Mouse (Mus musculus) urinary bladder, postnatal 36 days (tissue): ENCODE measurements around the gene Psmb7.

ENCODE experiments used
- DNase-seq, 2 experiments: peaks; one replicate each; pipeline ENCODE4 v3.0.0; 2022; ENCODE audit warnings: low spot score in 2 of 2, mixed read lengths in 1 of 2

Gene Psmb7

DNA sequence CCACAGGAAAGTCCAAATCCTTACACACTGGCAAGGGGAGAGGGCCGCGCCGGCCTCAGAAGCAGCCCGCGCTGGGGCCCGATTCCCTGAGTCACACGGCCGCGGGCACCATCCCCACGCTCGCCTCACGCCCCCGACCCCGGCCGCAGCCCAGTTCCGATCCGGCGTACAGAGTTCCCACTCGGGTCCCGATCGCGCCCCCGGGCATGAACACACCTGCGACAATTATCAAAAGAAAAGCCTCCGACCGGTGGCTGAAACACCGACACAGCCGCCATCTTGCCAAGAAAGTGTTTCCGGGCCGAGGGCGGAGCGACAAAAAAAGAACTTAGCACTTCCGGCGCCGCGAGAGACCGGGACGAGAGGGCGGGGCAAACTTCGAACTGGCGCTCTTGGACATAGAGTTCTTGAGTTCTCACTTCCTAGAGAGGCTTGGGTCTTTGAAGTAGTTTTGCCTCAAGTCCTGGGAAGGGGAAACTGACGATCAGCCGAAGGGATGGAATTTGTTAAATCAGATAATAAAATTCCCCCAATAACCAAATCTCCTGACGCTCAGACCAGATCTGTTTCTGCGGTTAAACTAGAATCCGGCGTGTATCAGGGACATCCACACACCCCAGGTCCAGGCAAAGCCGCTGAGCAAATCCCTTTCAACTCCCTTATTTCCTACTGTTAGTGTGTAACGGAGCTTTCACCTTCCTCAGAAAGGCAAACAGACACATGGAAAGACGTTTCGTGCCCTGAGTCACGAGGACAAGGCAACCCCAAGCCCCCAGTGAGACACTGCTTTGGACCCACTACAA, at the start of gene Psmb7:
Gene Psmb7, minus strand, starts transcription at position 463 of the 803 bp plus-strand sequence.
- DNase-seq, result peak; percentile 75 to 90

DNA sequence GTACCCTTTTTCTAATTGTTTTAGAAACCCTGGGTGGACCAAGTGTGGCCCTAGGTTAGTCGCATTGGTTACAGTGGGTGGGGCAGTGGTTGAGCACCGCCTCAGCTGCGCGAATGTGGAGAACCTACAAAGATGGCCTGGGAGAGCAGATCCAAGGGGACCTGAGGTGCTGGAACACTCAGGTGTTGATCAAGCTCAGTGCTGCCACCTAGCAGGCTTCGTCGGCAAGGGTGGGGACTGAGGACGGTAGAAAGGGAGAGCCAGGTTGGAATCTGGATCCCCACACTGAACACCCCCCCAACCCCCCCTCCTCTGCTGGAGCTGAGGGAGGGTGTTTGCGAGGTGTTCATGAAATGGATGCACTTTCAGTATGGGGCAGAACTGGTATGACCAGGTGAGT, 47.7 kb upstream of the Psmb7 start:
- peak in 1 of 2 experiments; percentile 12 for DNase-seq

DNA sequence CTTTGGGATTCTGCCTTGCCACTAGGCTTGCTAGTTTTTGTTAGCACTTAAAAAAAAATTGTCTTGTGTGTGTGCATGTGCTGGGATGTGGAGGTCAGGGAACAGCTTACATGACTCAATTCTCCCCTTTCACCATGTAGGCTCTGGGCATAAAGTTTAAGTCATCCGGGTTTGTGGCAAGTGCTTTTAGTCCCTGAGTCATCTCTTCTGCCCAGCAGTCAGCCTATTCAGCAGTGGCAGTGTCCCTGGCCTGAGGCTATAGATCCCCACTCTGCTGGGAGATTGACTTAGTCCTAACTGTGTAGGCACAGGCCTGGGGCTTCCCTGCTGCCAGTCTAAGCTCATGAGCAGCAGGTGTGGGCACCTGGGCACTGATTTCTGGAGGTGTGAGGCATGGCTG, 46.0 kb upstream of the Psmb7 start:
- no peak for DNase-seq

DNA sequence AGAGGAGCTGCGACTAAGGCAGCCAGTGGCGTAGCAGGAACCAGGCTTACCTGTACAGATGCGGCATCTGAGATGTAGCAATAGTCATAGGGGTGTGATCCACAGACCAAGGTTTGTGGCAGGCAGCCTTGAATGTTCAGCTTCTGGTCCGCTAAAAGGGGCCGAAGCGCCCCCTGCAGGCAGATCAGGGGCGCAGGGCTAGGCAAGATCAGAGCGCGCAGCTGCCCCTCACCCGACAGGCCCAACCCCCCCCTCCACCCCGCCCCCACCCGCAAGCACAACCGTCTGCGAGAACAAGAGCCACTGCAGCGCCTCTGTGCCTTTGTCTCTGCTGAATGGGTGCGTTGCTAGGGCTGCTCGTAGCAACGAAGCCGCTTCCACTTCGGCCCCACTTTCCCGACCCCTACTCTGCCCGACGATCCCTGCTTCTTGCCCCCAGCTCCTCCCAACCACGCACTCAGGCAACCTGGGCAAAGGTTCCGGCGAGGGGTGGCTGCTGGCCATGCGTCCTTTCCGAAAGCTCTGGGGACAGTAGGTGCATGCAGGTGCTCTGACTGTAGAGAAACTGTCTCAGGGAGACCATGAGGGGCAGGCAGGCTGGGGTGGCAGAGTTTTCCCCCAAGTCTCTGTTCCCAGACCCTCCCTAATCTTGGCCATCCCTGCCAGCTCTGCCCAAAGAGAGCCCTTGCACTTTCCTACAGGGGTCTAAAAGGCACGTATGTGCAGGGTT, 45.1 kb upstream of the Psmb7 start:
- DNase-seq, result no peak

DNA sequence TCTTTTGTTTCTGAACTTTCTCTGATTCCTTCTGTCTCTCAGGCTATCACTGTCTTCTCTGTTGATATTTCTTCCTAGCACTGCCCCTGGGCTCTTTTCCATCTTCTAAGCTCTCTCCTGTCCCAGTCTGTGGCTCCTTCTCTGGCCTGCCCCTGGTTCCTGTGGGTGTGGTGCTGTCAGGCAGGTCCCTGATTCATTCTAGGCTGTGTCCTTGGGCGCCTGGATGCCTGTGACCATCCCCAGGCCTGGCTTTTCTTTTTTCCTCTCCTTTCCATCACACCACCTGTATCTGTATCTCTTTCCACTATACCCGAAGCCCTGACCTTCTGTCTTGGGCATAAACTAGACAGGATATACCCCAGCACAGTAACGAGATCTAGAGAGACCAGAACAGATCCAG, 41.9 kb upstream of the Psmb7 start:
- DNase-seq, result no peak

DNA sequence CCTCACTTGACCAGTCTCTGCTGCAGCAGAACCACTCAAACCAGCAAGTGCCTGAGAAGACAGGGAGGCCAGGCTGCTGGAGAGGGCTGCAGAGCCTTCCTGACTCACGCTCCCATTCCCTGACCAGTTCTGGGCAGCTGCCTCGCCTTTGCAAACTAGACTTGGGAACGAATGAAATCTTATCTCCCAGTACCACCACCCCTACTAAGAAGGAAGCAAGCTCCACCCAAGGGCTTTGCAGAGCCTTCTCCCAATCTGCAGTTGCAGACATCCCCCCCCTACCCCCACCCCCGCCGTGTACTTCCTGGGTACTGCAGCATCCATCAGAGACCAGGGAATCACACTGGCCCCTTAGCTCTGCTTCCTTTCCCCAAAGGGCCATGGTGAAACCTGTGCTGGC, 39.2 kb upstream of the Psmb7 start:
- no peak for DNase-seq

DNA sequence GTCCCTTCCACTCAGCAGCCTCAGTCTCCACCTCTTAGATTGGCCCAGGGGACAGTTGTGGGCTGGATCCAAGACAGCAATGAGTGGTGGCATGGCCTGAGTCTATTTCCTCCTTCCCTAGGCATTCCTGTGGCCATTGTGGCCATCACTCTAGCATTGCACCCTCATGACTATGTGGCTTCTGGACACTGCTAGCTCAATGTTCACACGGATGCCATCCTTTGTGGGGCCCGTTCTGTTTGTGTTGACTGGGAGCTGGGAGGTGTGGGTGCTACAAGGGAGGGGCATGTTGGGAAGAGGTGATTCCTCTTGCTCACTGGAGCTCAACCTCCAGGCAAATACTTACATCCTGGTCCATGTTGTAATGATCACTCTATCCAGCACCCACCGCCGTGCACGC, 38.3 kb upstream of the Psmb7 start:
- DNase-seq, result no peak

DNA sequence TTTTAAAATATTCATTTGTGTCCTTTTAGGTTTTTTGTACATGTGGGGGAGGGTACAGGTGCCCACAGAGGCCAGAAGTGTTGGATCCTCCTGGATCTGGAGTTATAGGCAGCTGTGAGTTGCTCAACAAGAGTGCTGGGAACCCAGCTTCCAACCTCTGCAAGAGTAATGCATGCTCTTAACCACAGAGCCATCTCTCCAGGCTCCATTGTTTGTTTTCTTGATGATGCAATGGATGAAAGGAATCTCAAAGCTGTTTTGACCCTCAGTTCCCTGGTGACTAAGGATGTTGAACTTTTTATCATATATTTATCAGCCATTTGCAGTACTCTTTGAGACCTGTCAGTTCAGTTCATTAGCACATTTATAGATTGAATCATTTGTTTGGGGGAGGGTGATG, 35.1 kb upstream of the Psmb7 start:
- no peak for DNase-seq

DNA sequence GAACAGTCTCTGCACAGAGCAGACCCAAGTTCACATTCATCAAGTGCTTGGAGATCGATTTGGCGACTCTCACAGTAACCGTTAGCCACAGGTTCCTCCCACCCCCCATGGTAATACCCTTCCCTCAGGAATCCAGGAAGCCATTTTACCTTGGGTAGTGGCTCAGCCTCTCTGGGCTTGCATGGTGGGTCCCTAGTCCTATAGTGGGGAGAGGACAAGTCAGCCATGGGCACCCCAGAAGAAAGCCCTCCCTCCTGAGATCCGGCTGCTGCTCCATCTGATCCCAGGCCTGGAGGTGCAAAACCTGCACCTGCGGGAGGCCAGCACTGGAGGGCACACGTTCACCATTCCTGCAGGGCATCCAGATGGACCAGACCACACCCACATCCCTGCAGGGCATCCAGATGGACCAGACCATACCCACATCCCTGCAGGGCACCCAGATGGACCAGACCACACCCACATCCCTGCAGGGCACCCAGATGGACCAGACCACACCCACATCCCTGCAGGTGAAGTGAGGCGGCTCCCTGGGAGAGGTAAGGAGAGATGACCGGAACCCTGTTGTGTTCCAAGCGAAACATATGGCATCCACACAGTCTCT, 31.6 kb upstream of the Psmb7 start:
- DNase-seq, result no peak

DNA sequence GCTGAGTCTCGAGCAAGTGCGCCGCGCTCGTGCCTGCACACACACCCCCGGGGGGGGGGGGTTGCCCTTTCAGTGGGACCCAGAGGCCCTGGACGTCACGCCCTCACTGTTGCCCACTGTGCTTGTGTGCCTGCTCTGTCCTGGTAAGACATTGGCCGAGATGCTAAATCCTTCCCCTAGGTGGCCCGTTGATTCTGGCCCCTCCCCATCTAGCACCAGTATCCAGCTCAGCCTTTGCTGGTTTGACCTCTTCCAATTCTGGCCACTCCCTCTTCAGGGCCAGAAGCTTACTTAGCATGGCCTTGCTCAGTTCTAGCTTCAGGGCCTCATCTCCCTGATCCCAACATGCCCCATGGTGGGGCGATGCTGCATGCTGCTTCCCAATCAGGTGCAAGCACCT, 28.6 kb upstream of the Psmb7 start:
- no peak for DNase-seq

DNA sequence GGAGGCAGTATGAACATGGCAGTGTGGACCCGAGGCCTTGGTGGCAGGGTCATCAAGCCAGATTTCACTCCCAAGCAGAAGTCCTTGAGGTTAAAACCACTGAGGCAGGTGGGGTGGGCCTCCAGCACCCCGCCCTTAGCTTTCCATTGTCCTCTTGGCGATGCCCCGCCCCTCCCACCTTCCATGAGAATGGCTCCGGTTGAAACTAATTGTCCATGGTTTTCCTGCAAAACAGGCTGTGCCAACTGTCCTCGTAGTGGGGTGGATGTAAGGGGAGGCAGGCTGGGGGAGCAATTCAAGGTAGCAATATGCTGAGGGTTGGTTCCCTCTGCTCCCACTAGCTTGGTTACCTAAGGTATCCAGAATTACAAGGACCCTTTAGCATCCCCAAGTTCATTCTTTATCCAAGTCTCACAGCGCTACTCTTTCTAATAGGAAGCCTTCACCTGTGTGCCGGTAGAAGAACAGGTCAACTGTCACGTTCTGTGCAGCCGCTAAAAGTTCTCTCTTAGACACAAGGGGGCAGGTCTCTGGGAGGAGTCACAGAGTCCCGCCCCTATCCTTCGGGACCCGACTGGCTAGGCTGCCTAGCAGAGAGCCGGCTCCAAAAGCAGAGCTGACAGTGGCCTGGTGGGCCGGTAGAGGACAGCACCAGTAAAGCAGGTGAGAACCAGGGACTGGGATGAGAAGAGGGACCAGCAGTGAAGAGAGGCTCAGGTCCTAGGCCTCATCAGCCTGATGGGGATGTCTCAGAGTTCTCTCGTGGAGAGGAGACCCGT, 25.1 kb upstream of the Psmb7 start:
- DNase-seq, result no peak

DNA sequence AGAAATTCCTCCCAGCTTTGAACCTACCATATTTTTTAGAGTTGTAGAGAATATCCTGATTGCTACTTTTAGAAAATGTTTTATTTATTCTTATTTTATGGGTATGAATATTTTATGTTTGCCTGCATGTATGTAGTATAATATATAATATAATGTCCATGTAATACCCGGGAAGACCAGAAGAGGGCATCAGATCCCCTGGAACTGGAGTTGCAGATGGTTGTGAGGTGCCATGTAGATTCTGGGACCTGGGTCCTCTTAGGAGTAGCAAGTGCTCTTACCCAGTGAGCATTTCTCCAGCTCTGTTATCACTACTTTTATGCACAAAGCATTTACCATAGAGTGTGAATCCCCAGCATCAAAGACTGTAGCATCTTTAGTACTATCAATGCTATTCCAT, 17.5 kb upstream of the Psmb7 start:
- no peak for DNase-seq

DNA sequence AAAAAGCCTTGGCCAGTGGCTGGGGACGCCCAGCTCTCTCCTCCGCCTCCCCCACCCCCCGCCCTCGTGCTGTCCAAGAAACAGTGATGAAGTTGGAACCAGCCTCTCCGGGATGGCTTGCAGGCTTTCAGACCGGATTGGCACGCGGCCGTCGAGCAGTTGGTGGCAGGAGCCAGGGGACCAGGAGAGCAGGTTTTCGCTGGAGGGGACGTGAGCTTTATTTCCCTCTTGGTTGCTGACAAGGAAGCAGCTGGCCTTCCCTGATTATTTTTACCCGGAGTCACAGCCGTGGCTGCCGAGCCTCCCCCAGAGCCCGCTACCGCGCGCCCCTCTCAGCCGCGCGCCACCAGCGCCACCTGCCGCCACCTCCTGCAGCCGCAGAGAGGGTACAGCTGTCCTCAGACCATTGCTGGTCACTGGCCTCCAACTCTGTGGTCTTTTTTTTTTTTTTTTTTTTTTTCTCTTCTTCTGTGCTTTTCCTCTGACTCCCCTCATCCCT, 14.5 kb upstream of the Psmb7 start:
- peak; percentile 58 to 68 for DNase-seq

DNA sequence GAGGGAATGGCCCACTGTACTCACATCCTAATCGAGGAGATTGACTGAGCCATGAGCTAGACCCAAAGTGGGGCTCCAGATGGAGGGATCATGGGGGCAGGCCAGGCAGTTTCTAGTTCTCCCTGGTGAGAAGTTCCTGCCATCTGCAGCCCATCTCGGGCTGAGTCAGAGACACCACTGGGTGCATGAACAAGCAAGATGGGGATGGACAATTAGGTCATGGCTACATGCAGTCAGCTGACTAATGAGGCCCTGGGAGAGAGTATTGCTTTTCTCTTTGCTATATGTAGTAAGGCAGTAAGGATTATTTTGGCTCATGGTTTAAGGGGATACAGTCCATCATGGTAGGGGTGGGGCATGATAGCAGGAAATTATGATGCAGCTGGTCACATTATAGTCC, 9.8 kb upstream of the Psmb7 start:
- DNase-seq, result no peak

DNA sequence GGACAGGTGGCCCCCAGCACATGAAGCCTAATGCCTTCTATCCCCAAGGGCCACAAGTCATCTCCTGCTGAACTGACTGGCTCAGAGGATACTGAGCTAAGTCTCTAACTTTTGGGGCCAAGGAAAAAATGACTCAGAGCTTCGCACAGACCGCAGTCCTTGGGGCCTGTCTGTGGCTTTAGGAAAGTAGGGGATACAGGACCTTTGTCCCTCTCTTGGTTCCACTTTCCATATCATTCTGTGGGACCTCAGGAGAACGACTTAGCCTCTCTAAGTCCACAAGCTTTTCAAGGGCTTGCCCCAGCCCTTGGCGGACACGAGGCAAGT, 9.4 kb upstream of the Psmb7 start:
- DNase-seq, result no peak

DNA sequence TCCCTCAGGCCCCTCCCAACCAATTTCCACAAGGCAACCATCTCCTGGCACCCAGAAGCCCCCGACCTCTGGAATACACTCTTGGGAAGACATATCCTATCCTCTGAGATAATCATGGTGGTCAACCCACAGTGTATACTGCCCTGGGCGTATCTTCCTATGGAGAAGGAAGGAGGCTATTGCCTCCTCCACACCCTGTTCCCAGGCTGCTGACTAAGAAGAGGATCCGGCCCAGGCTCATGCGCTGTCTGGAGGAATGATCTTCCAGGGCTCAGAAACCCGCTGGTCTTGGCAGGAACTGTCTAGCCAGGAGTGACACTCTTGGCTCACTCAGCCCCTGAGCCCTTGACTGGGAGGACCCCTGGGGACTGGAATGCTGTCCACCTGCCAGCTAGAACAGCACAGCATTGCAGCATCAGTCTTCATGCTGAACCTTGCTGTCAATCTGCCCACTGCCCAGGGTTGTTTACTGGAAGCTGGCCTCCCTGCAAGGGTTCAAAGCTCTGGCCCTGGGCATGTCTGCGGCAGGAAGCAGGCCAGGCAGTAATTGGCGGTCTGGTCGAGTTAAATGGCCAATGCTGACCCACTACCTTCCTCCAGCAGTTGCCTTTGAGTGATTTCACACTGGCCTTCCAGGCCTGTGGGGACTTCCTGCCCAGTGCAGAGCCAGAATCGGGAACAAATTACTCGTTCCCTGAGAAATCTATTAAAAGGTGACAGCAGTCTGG, 8.8 kb upstream of the Psmb7 start:
- peak in 1 of 2 experiments; percentile 61 for DNase-seq

DNA sequence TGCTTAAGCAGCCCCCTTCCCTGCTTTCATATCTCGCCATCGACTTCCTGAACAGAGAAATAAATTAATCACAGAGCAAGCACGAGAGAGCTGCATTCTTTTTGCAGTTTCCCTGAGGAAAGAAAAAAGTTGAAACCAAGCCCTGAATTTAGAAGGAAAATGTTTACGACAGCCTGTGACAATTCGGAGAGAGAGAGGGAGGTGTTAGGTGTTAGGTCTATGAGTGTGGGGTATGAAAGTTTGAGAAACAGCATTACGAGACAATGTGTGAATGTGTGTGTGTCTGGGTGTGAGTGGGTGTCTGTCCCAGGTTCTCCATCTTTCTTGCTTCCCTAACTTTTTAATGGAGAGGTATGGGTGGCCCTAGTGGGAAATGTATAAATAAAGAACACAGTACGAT, 8.2 kb upstream of the Psmb7 start:
- no peak for DNase-seq

DNA sequence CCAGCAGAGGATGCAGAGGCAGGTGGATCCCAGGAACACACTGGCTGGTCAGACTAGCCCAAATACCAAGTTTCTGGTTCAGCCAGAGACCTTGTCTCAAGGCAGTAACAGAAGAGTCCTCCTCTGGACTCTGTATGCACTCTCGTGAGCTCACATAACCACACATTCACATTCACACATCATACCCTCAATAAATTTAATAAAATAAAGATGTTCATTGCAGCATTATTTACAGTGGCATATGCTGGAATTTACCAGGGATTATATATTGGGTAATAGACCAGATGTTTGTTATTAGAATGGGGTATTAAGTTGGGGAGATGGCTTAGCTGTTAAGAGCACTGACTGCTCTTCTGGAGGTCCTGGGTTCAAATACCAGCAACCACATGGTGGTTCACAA, 6.5 kb upstream of the Psmb7 start:
- DNase-seq, result no peak

DNA sequence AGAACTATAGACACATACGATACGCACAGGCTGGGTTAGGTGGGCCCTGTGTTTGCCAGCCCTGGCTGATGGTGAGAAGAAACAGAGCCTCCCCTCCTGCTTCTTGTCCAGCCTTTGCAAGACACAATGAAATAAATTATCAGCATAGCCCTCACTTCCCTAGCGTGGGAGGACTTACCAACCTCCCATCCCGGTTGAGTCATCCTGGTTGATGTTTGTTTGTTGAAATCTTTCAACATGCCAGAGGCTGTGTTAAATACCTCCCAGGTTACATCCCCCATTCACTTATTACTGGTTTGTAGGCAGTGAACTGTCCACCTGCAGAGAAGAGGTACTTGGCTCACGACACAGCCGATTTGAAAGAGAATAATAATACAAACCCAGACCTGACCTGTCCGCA, 3.8 kb upstream of the Psmb7 start:
- DNase-seq, result no peak

DNA sequence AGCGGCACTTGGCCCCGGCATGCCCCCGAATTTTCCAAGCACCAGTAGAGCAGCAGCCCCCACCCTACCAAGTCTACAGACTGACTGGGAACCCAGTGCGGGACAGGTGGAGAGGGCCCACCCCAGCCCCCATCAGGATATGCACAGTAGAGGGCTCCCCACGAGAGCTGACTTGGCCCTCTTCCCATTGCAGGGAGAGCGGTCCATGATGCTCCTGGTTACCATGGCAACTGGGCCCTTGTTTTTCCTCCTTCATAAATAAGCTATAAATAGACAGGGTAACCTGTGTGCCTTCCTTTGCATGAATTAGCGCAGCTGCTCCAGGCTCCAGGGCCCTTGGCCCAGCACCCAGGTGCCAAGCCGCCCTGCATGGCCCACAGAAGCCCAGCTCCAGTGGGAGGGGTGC, 3.3 kb upstream of the Psmb7 start:
- no peak for DNase-seq

DNA sequence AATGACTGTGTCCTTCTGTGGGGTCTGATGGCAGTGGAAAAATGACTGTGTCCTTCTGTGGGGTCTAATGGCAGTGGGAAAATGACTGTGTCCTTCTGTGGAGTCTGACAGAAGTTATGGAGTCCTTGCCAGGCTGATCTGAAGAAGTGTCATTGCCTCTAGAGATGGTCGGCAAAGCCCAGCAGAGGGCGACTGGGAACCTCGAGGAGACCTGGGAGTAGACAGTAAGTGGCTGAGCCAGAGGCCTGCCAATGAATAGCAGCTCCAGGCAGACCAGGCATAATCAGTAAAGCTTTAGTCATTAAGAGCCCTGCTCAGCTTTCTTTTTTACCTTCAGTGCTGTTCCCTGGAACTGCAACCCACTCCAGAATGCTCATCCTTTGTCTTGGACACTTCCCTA, 2.0 kb upstream of the Psmb7 start:
- peak in 1 of 2 experiments; percentile 70 for DNase-seq
